Mouse (Mus musculus) midbrain, embryonic 12.5 days (tissue): ENCODE measurements at regions not wholly inside any gene's neighbourhood (a gene's known extent, or its start where the extent isn't known, plus 50 kb on each side); places are given as distances from the start of the nearest gene placed in this dataset.
A peak's percentile ranks its signal among the peaks of the same experiment; 100 is the strongest.

Experiments used
- ATAC-seq: fragments of 200-750 bp; cut with Nextera tagmentation; 2 replicates; pipeline ENCODE4 v1.8.0; 2017; ENCODE audit warnings: low read depth, moderate TSS enrichment, moderate library complexity; ENCODE audit not compliant: low FRiP score
- H3K27ac ChIP-seq: fragments of 300-500 bp; sonication (generic); replicated peaks from 2 replicates; pipeline ENCODE4 v1.5.1; 2016; ENCODE audit warnings: mild to moderate bottlenecking
- H3K27me3 ChIP-seq: fragments of 300-500 bp; sonication (generic); 2 replicates; pipeline ENCODE4 v1.6.1; 2016; ENCODE audit warnings: mild to moderate bottlenecking
- H3K36me3 ChIP-seq: fragments of 300-500 bp; sonication (generic); 2 replicates; pipeline ENCODE4 v1.6.1; 2016
- H3K4me1 ChIP-seq: fragments of 300-500 bp; sonication (generic); 2 replicates; pipeline ENCODE4 v1.6.1; 2016
- H3K4me2 ChIP-seq: fragments of 300-500 bp; sonication (generic); replicated peaks from 2 replicates; pipeline ENCODE4 v1.6.1; 2016; ENCODE audit warnings: mild to moderate bottlenecking, moderate library complexity
- H3K4me3 ChIP-seq: fragments of 300-500 bp; sonication (generic); 2 replicates; pipeline ENCODE4 v1.5.1; 2016; ENCODE audit warnings: mild to moderate bottlenecking
- H3K9ac ChIP-seq: fragments of 300-500 bp; sonication (generic); replicated peaks from 2 replicates; pipeline ENCODE4 v1.6.1; 2016; ENCODE audit warnings: mild to moderate bottlenecking, moderate library complexity
- H3K9me3 ChIP-seq: fragments of 300-500 bp; sonication (generic); 2 replicates; pipeline ENCODE4 v1.6.1; 2016; ENCODE audit warnings: mild to moderate bottlenecking
- WGBS: fragments of 180-500 bp; shearing (Covaris S2); methylation state at CpG from one replicate; pipeline ENCODE4 v1.1.7; 2016; 5-methylcytosine and 5-hydroxymethylcytosine counted together

DNA sequence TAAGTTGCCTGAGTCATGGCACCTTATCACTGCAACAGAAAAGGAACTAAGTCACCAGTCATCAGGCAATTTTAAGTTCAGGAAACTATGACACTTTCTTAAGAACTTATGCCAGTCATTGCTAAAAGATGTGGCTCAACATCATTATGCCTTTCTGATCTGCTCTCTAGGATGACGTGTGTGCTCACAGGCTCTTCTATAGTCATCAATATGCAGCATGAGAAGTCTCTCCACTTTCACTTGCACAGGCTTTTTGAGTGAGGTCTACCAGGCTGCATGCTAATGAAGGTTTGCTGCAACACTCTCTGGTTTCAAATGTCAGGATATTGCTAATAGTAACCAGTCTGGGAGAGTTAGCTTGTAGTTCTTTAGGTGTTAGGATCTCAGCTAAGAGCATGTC, 530.5 kb upstream of the Alcam start:
- no peak overlapping the region for H3K27ac ChIP-seq
- H3K4me1 ChIP-seq: no peaks in the 10 kb centered on the region
- H3K36me3 ChIP-seq: no peaks in the 10 kb centered on the region
- H3K9me3 ChIP-seq: no peaks in the 10 kb centered on the region
- H3K27me3 ChIP-seq: no peaks in the 10 kb centered on the region
- peak; percentile 74; the same call in 1 of the 2 replicates for ATAC-seq
- H3K9ac ChIP-seq: no peak overlapping the region
- no peak overlapping the region for H3K4me2 ChIP-seq
- no peak overlapping the region for H3K4me3 ChIP-seq
- WGBS: 51% methylated on average over 1 of the region's 1 CpGs

DNA sequence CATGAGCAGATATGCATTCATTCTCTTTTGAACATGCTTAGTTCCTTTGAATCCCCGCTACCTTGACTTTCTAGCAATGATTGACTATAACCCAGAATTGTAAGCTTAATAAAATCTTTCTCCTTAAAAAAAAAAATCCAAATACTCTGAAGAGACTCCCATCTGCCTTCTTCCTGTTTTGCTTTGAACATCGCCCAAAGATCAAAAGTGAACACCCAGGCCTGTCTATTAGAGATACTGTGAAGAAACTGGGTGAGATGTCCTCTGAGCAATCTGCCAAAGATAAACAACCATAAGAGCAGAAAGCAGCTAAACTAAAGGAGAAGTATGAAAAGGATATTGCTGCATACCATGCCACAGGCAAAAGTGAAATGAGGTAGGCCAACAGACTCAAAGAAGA, 527.1 kb upstream of the Alcam start:
- Histone ChIP-seq H3K27ac (no peak overlapping the region), H3K9me3 (no peaks in the 10 kb centered on the region), H3K36me3 (no peaks in the 10 kb centered on the region), H3K9ac (no peak overlapping the region), H3K27me3 (no peaks in the 10 kb centered on the region), H3K4me1 (no peaks in the 10 kb centered on the region), H3K4me2 (no peak overlapping the region), H3K4me3 (no peak overlapping the region)
- WGBS: 93% methylated on average over 2 of the region's 2 CpGs
- no peak for ATAC-seq

DNA sequence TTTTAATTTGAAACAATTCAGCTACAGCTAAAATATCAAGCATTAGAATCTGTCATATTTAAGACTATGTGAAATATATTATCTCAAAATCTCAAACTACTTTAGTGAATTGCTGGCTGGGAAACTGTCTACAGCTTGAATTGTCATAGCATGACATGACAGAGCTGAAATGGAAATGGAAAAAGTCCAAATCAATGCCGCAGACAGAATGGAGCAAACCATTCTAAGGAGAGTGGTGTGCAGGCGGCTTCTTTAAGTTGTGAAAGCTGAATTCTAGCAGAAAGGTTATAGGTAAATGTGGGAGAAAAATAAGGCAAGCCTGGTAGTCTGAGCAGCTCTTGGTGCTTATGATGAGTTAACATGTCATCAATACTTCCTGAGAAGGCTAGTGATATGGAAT, 518.9 kb upstream of the Alcam start:
- Histone ChIP-seq H3K9me3 (no peaks in the 10 kb centered on the region), H3K27me3 (no peaks in the 10 kb centered on the region), H3K9ac (no peak overlapping the region), H3K36me3 (no peaks in the 10 kb centered on the region), H3K27ac (no peak overlapping the region), H3K4me3 (no peak overlapping the region), H3K4me2 (no peak overlapping the region), H3K4me1 (no peaks in the 10 kb centered on the region)
- ATAC-seq: no peak
- 91% methylated on average over 2 of the region's 2 CpGs for WGBS

DNA sequence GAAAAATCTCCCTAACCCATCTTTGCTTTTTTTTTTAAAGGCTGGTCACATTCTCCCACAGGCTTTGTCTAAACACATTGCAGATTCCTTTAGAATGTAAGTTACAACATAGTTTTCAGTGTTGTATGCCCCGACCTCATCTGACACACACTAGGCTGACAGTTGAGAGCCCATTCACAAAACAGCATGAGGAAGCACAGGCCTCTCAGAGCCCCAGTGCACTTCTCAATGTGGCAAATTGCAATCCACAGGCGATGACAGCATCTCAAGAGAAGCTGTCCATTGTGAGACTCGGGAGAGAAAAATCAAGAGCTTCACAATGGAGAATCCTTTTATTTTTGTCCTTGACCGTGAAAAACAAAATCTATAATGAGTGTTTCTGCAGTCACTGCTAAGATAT, 493.8 kb upstream of the Alcam start:
- Histone ChIP-seq H3K36me3 (no peaks in the 10 kb centered on the region), H3K27me3 (no peaks in the 10 kb centered on the region), H3K4me2 (no peak overlapping the region), H3K27ac (no peak overlapping the region), H3K9ac (no peak overlapping the region), H3K9me3 (no peaks in the 10 kb centered on the region), H3K4me3 (no peak overlapping the region), H3K4me1 (no peaks in the 10 kb centered on the region)
- ATAC-seq: no peak
- WGBS: 58% methylated on average over 4 of the region's 4 CpGs

DNA sequence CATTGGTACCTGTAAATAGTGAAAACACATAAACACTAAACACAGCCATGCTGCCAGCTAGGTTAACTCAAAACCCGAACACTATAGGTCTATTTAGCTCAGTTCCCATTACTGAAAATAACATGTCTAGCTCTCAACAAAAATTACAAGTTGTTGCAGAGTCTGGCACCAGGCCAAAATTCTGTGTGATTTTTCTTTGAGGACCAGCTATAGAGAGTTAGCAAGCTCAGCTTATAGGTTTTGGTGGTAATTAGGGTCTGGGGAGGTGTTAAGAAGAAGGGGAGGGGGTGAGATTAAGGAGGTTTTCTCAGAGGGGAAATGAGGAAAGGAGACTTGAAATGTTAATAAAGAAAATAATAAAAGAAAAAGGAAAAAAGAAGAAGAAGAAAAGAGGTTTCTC, 480.9 kb upstream of the Alcam start:
- Histone ChIP-seq H3K4me1 (no peaks in the 10 kb centered on the region), H3K4me3 (no peak overlapping the region), H3K4me2 (no peak overlapping the region), H3K9ac (no peak overlapping the region), H3K36me3 (no peaks in the 10 kb centered on the region), H3K9me3 (no peaks in the 10 kb centered on the region), H3K27ac (no peak overlapping the region), H3K27me3 (no peaks in the 10 kb centered on the region)
- no peak for ATAC-seq
- 73% methylated on average over 1 of the region's 1 CpGs for WGBS

DNA sequence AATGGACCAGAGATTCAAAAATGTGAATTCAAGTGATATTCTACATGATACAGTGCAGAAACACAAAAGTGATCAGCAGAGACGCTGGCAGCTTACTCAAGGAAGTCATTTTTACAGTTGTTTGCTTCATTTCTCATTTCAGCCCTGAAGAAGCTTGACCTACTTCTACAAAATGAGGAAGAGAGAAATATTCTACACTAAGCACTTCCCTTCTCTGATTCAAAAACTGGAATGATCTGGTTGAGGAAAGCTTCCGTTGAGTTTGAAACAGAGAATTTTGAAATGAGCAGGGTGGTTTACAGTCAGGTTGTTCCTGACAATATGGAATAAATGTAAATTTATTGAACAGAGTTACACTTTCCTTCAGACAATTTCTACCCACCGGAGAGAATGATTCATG, 478.1 kb upstream of the Alcam start:
- Histone ChIP-seq H3K9ac (no peak overlapping the region), H3K36me3 (no peaks in the 10 kb centered on the region), H3K4me3 (no peak overlapping the region), H3K4me1 (no peaks in the 10 kb centered on the region), H3K9me3 (no peaks in the 10 kb centered on the region), H3K27ac (no peak overlapping the region), H3K27me3 (no peaks in the 10 kb centered on the region), H3K4me2 (no peak overlapping the region)
- 90% methylated on average over 3 of the region's 3 CpGs for WGBS
- ATAC-seq: no peak

DNA sequence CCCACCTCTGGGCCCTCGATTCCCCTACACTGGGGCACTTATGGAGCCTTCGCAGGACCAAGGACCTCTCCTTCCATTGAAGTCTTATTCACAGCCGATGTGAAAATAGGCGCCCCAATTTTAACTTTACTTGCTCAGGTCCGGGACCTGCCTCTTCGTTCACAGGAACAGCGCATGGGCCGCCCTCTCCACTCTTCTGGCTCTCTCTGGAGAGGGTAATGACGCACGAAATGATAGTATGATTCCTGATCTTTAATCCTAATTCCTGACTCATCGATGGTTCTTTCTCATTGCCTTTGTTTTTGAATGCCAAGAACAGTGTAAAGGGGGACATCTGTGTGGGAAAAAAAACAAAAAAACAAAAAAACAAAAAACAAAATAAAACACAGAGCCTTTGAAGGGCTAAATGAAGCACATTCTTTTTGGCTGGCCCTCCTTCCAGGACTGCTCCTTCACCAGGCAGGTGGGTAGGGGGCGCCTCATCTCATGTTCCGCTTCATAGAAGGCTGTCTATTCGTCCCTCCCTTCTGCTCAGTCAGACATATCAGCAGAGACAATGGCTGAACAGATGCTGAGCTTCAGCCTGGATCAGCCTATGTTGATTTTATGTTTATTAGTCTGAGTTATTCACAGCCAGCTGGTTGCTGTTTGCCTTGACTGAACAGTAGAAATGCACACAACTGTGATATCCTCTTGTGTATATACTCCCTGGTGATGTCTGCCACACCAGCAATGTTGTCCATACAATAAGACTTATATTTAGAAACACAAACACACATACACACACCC, 438.8 kb upstream of the Alcam start:
- 58% methylated on average over 14 of the region's 14 CpGs for WGBS
- no peak overlapping the region for H3K27ac ChIP-seq

DNA sequence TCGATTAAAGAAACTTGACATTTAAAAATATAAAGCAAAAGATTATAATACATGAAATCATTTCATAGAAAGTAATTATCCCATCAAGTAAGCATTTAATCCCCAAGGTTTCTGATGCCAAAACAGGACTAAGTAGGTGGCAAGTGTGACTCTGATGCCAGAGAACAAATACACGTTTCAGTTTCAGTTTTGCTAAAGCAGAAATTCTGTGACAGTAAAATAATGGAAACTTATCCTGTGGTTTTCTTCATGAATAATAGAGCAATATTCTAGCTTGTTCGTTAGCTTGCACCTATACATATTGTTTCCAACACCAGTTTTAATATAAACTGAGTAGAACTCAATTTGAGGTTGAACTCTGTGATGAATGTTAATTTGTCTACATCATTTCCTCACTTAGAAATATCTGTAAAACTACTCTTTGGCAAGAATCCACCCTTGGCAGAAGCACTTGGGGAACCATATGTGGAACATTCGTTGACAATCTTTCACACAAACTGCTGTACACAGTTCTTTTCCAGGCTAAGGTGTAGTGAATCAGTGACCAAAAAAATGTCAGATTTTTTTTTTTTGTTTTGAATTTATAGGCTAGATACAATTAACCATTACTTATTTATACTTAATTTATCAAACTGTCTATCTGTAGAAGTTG, 425.7 kb upstream of the Alcam start:
- Histone ChIP-seq H3K9ac (no peak overlapping the region), H3K36me3 (no peaks in the 10 kb centered on the region), H3K4me2 (no peak overlapping the region), H3K4me1 (no peaks in the 10 kb centered on the region), H3K27me3 (no peaks in the 10 kb centered on the region), H3K4me3 (no peak overlapping the region), H3K9me3 (no peaks in the 10 kb centered on the region), H3K27ac (no peak overlapping the region)
- ATAC-seq: no peak
- WGBS: 83% methylated on average over 4 of the region's 4 CpGs

More for the DNA sequence above, 438.8 kb upstream of the Alcam start:
- Histone ChIP-seq H3K4me3 (no peak overlapping the region), H3K9me3 (no peaks in the 10 kb centered on the region), H3K4me1 (no peaks in the 10 kb centered on the region), H3K27me3 (no peaks in the 10 kb centered on the region), H3K36me3 (no peaks in the 10 kb centered on the region), H3K9ac (no peak overlapping the region), H3K4me2 (no peak overlapping the region)
- ATAC-seq: peak; percentile 94

DNA sequence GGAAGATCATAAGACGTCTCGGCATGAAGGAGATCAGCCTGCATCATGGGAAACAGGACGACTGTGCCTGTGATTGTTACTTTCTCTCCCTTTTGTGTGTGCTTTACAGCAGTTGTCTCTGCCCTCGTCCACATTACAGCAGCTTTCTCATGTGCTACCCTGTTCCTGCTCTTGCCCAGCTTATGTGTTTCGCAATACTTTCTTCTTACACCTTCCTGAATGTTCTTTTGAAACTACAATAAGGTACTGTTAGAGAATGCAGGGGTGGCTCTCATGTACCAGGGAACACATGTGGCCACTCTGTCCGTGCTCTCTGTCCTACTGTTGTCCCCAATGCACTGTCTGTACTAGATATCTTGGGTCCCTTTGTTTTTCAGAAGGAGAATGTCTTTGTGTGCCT, 414.0 kb upstream of the Alcam start:
- Histone ChIP-seq H3K27me3 (no peaks in the 10 kb centered on the region), H3K4me2 (no peak overlapping the region), H3K27ac (no peak overlapping the region), H3K9ac (no peak overlapping the region), H3K36me3 (no peaks in the 10 kb centered on the region), H3K4me3 (no peak overlapping the region), H3K9me3 (no peaks in the 10 kb centered on the region), H3K4me1 (no peaks in the 10 kb centered on the region)
- 76% methylated on average over 6 of the region's 6 CpGs for WGBS
- ATAC-seq: no peak

DNA sequence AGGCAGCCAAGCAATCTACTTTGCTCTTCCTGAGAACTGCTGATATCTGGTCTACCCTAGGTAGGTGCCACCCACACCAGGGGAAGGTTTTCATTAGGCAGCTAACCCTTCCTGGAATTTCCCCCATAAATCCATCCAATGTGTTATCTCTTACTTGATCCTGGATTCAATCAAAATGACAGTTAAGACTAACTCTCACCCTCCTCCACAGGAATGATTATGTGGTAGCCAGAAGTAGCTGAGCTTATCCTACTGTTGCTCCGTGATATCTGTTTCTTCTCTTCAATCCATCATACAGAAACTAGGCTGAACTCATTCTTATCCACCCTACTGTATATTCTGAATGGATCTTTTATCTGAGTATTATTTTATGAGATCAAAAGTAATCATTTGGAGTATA, 409.7 kb upstream of the Alcam start:
- WGBS: 95% methylated on average over 1 of the region's 1 CpGs
- Histone ChIP-seq H3K9me3 (no peaks in the 10 kb centered on the region), H3K9ac (no peak overlapping the region), H3K36me3 (no peaks in the 10 kb centered on the region), H3K4me2 (no peak overlapping the region), H3K27me3 (no peaks in the 10 kb centered on the region), H3K4me1 (no peaks in the 10 kb centered on the region), H3K4me3 (no peak overlapping the region), H3K27ac (no peak overlapping the region)
- no peak for ATAC-seq

DNA sequence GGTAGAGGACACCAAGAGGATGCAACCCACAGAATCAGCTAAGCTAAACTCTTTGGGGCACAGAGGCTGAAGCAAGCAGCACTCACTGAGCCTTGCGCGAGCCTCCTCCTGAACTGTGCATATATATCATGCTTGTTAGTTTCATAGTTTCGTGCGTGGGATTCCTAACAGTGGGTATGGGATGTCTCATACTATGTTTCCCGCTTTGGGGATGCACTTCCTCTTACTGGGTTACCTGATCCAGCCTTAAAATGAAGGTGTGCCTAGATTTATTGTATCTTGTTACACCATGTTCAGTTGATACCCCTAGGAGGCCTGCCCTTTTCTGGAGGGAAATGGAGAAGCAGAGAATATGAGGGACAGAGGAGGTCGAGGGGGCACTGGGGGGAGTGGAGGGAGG, 407.4 kb upstream of the Alcam start:
- H3K9me3 ChIP-seq: no peaks in the 10 kb centered on the region
- 89% methylated on average over 6 of the region's 6 CpGs for WGBS
- H3K27ac ChIP-seq: no peak overlapping the region
- H3K4me3 ChIP-seq: no peak overlapping the region
- no peaks in the 10 kb centered on the region for H3K36me3 ChIP-seq
- H3K4me1 ChIP-seq: no peaks in the 10 kb centered on the region
- ATAC-seq: no peak
- H3K27me3 ChIP-seq: no peaks in the 10 kb centered on the region
- no peak overlapping the region for H3K9ac ChIP-seq
- no peak overlapping the region for H3K4me2 ChIP-seq

DNA sequence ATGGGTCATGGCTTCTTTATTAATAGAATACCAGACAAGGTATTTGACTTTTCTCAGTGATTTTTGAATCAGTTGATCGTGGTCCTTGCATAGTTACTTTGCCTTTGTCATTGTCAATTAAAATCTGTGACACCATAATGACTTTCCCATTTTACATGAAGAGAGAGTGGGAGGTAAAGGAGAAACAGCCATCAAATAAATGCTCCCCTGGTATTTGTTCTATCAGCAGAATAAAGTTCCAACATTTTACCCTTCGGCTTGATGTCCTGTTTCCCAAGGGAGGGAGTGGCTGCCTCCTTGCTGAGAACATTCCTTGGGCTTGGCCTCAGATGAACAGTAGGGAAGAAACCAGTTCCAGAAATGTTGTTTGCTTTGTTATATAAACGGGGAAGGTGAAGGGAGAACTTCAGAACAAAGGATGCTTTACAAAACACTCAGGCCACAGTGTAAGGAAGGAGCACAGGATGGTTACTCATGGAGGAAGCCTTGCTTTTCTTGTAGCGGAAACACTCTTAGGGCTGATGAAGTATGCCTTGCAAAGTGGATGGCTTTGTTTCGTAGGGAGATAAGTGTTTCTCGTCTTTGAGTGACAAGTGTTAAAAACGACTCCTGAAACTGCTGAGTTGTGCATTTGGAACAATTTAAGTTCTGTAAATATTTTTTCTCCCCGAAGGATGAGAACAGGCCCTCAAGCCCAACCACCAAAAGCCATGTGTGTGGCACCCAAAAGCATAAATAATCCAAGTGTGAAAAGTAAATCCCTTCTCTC, 404.8 kb upstream of the Alcam start:
- H3K4me3 ChIP-seq: no peak overlapping the region
- no peaks in the 10 kb centered on the region for H3K9me3 ChIP-seq
- H3K9ac ChIP-seq: no peak overlapping the region
- 66% methylated on average over 8 of the region's 8 CpGs for WGBS
- no peaks in the 10 kb centered on the region for H3K4me1 ChIP-seq
- H3K27me3 ChIP-seq: no peaks in the 10 kb centered on the region
- H3K27ac ChIP-seq: no peak overlapping the region
- no peaks in the 10 kb centered on the region for H3K36me3 ChIP-seq
- ATAC-seq: no peak
- H3K4me2 ChIP-seq: no peak overlapping the region
